Mouse (Mus musculus): Measurements from ENCODE around the gene Mtg2.

Mtg2 gene

GRCm38 (mm10) chr2:180107081-180107480 is 36.7 kb downstream of the Mtg2 start:
- DNase-seq = peak in 1 of 2 experiments; percentile 24

- peak in 1 of 2 experiments; percentile 24 for DNase-seq
These were observed 37.9 kb downstream of the Mtg2 start for GRCm38 (mm10) chr2:180108285-180108684.

- peak; percentile 85 to 89 for DNase-seq
These were observed 43.8 kb downstream of the Mtg2 start for GRCm38 (mm10) chr2:180113909-180114890.

GRCm38 (mm10) chr2:180115279-180115678 is 44.9 kb downstream of the Mtg2 start:
- DNase-seq = peak; percentile 56 to 63

GRCm38 (mm10) chr2:180116081-180116493 is 45.7 kb downstream of the Mtg2 start:
- DNase-seq = no peak

- DNase-seq = peak in 1 of 2 experiments; percentile 58
These were observed 46.5 kb downstream of the Mtg2 start for GRCm38 (mm10) chr2:180116741-180117484.

- DNase-seq = peak; percentile 47 to 49
These were observed 47.3 kb downstream of the Mtg2 start for GRCm38 (mm10) chr2:180117485-180118194.

GRCm38 (mm10) chr2:180118661-180119438 is 48.5 kb downstream of the Mtg2 start, which contains the start of gene Osbpl2:
Osbpl2 (plus strand) TSS chr2:180119306.
- DNase-seq = peak; percentile 100

GRCm38 (mm10) chr2:180119439-180120291 is 49.3 kb downstream of the Mtg2 start:
- DNase-seq = no peak

- no peak for DNase-seq
These were observed 49.9 kb downstream of the Mtg2 start for GRCm38 (mm10) chr2:180120292-180120761.

- DNase-seq = peak in 1 of 2 experiments; percentile 17
These were observed 53.8 kb downstream of the Mtg2 start for GRCm38 (mm10) chr2:180124192-180124591.

- DNase-seq = no peak
These were observed 55.8 kb downstream of the Mtg2 start for GRCm38 (mm10) chr2:180126195-180126594.

GRCm38 (mm10) chr2:180127675-180128074 is 57.3 kb downstream of the Mtg2 start:
- DNase-seq = no peak

- DNase-seq = no peak
These were observed 62.8 kb downstream of the Mtg2 start for GRCm38 (mm10) chr2:180133231-180133630.

GRCm38 (mm10) chr2:180133911-180134310 is 63.5 kb downstream of the Mtg2 start:
- no peak for DNase-seq

GRCm38 (mm10) chr2:180135414-180135813 is 65.0 kb downstream of the Mtg2 start:
- DNase-seq = no peak

Measured in cerebellum, postnatal 14 days (tissue).